Mouse (Mus musculus) megakaryocyte progenitor cell, adult 5-6 weeks (primary cell): ENCODE measurements around the gene Immp2l. TPM values are rescaled to one million over a fixed set of nuclear protein-coding genes. Genes with fewer than 3 reads are reported as not detected.

Experiments used
- ATAC-seq: replicated peaks from 2 replicates; pipeline ENCODE4 v1.8.0; 2016; ENCODE audit warnings: mild to moderate bottlenecking, moderate TSS enrichment, inconsistent platforms; ENCODE audit not compliant: poor library complexity
- total RNA-seq, 2 experiments: library from RNA; stranded (forward) in 1 of 2; stranded (reverse) in 1 of 2; fragments of 157-497, 149-512 nt in 1 of 2; fragments of 200-1000 nt in 1 of 2; gene quantifications; 2 replicates each; pipeline versions ENCODE4 v1.2.3 to v1.2.4; 2015 to 2017

Immp2l gene
- total RNA-seq, 2 experiments from 2014 or later = 5.7 to 9.1 TPM

- no peak for ATAC-seq
These were observed 23.3 kb downstream of the Immp2l start for GRCm38 (mm10) chr12:41047085-41047766.

GRCm38 (mm10) chr12:41050945-41051344 is 27.1 kb downstream of the Immp2l start:
- ATAC-seq = no peak

GRCm38 (mm10) chr12:41052897-41053296 is 29.0 kb downstream of the Immp2l start:
- no peak for ATAC-seq

- no peak for ATAC-seq
These were observed 30.3 kb downstream of the Immp2l start for GRCm38 (mm10) chr12:41054006-41054791.

- ATAC-seq = no peak
These were observed 32.1 kb downstream of the Immp2l start for GRCm38 (mm10) chr12:41055941-41056340.

- ATAC-seq = 0 out of 2 replicates have a peak, but pooled peaks have one; percentile 14
These were observed 39.4 kb downstream of the Immp2l start for GRCm38 (mm10) chr12:41063281-41063680.

GRCm38 (mm10) chr12:41081843-41082242 is 58.0 kb downstream of the Immp2l start:
- no peak for ATAC-seq

- peak; percentile 97 for ATAC-seq
These were observed 60.6 kb downstream of the Immp2l start for GRCm38 (mm10) chr12:41084370-41085089.

- ATAC-seq = no peak
These were observed 66.1 kb downstream of the Immp2l start for GRCm38 (mm10) chr12:41089931-41090366.

- ATAC-seq = no peak
These were observed 66.9 kb downstream of the Immp2l start for GRCm38 (mm10) chr12:41090771-41091170.

- no peak for ATAC-seq
These were observed 67.4 kb downstream of the Immp2l start for GRCm38 (mm10) chr12:41091316-41091715.

- ATAC-seq = peak; percentile 84
These were observed 72.2 kb downstream of the Immp2l start for GRCm38 (mm10) chr12:41096045-41096444.

GRCm38 (mm10) chr12:41097406-41097805 is 73.5 kb downstream of the Immp2l start:
- peak; percentile 98 for ATAC-seq

GRCm38 (mm10) chr12:41109011-41109410 is 85.1 kb downstream of the Immp2l start:
- ATAC-seq = no peak

- ATAC-seq = peak; percentile 77
These were observed 87.6 kb downstream of the Immp2l start for GRCm38 (mm10) chr12:41111456-41111855.

- ATAC-seq = peak; percentile 72
These were observed 88.2 kb downstream of the Immp2l start for GRCm38 (mm10) chr12:41112137-41112536.

- no peak for ATAC-seq
These were observed 94.5 kb downstream of the Immp2l start for GRCm38 (mm10) chr12:41118358-41118757.

GRCm38 (mm10) chr12:41119657-41120056 is 95.8 kb downstream of the Immp2l start:
- peak; percentile 39; the same call in 1 of the 2 replicates for ATAC-seq

- ATAC-seq = no peak
These were observed 99.3 kb downstream of the Immp2l start for GRCm38 (mm10) chr12:41123207-41123606.

- no peak for ATAC-seq
These were observed 111.0 kb downstream of the Immp2l start for GRCm38 (mm10) chr12:41134885-41135284.

- no peak for ATAC-seq
These were observed 135.7 kb downstream of the Immp2l start for GRCm38 (mm10) chr12:41159543-41159942.
